Mouse (Mus musculus) CH12.LX (cell line): ENCODE measurements at regions not wholly inside any gene's neighbourhood (a gene's known extent, or its start where the extent isn't known, plus 50 kb on each side); places are given as distances from the start of the nearest gene placed in this dataset.
A peak's percentile ranks its signal among the peaks of the same experiment; 100 is the strongest.

Source experiments
- DNase-seq: peaks from one replicate; pipeline ENCODE4 v3.0.0-alpha.2; 2013; ENCODE audit errors: extremely low read depth
- H3K27ac ChIP-seq: 2 replicates; pipeline ENCODE4 v1.5.1; 2012; ENCODE audit warnings: low read depth, mild to moderate bottlenecking, control low read depth, moderate library complexity; ENCODE audit not compliant: insufficient read depth
- H3K27me3 ChIP-seq: replicated peaks from 2 replicates; pipeline ENCODE3; 2012; ENCODE audit warnings: inconsistent platforms
- H3K36me3 ChIP-seq, 2 experiments: replicated peaks in 1 of 2; 2 replicates each; pipeline versions ENCODE3 to v1.6.1; 2012; ENCODE audit warnings: inconsistent platforms in 1 of 2, low read length in 1 of 2, mild to moderate bottlenecking in 1 of 2, mixed read lengths in 1 of 2, moderate library complexity in 1 of 2; ENCODE audit not compliant: control insufficient read depth in 1 of 2, insufficient read depth in 1 of 2
- H3K4me1 ChIP-seq, 2 experiments: 2 replicates each; pipeline ENCODE4 v1.6.1; 2012; ENCODE audit warnings: inconsistent platforms in 1 of 2, moderate library complexity in 1 of 2; ENCODE audit not compliant: insufficient read depth in 2 of 2, control insufficient read depth in 1 of 2
- H3K4me2 ChIP-seq: 2 replicates; pipeline ENCODE4 v1.6.1; 2012; ENCODE audit warnings: low read depth, mild to moderate bottlenecking, control low read depth; ENCODE audit not compliant: poor library complexity, insufficient read depth, severe bottlenecking
- H3K4me3 ChIP-seq, 3 experiments: fragments of 150-350 bp in 1 of 3; sonication (generic) in 1 of 3; replicated peaks in 1 of 3; 2 replicates each; pipeline versions ENCODE3 to v1.5.1; 2011 to 2012; ENCODE audit warnings: low read depth in 2 of 3, low read length in 2 of 3, mild to moderate bottlenecking in 2 of 3, moderate library complexity in 2 of 3, control low read depth in 1 of 3, improper control_type of control experiment in 1 of 3, inconsistent platforms in 1 of 3, mixed read lengths in 1 of 3; ENCODE audit not compliant: poor library complexity in 1 of 3
- H3K79me2 ChIP-seq: replicated peaks from 2 replicates; pipeline ENCODE4 v1.6.1; 2012; ENCODE audit warnings: mild to moderate bottlenecking, moderate library complexity; ENCODE audit not compliant: control insufficient read depth, poor library complexity, insufficient read depth, severe bottlenecking; ENCODE audit errors: extremely low read depth
- H3K9ac ChIP-seq: 2 replicates; pipeline ENCODE4 v1.6.1; 2012; ENCODE audit warnings: low read depth, mild to moderate bottlenecking, control low read depth, moderate library complexity; ENCODE audit not compliant: insufficient read depth
- H3K9me3 ChIP-seq: replicated peaks from 2 replicates; pipeline ENCODE3; 2012; ENCODE audit warnings: low read length, inconsistent platforms, mixed read lengths
- BHLHE40 ChIP-seq: IDR thresholded peaks from 2 replicates; pipeline ENCODE4 v1.6.1; 2011; ENCODE audit warnings: mild to moderate bottlenecking, low read depth, low read length, improper control_type of control experiment
- CTCF ChIP-seq, 2 experiments: IDR thresholded peaks in 1 of 2; conservative IDR thresholded peaks in 1 of 2; 2 replicates each; pipeline ENCODE4 v1.5.1; 2011 to 2012; ENCODE audit warnings: low read depth in 2 of 2, low read length in 2 of 2, improper control_type of control experiment in 1 of 2, inconsistent platforms in 1 of 2, mild to moderate bottlenecking in 1 of 2, moderate library complexity in 1 of 2
- IRF4 ChIP-seq: IDR thresholded peaks from 2 replicates; pipeline ENCODE4 v1.6.1; 2014; ENCODE audit warnings: low read depth, mild to moderate bottlenecking, inconsistent platforms, low read length, improper control_type of control experiment
- KAT2A ChIP-seq: IDR thresholded peaks from 2 replicates; pipeline ENCODE4 v1.6.1; 2012; ENCODE audit warnings: low read length, improper control_type of control experiment, inconsistent platforms; ENCODE audit not compliant: insufficient replicate concordance
- MAZ ChIP-seq: IDR thresholded peaks from 2 replicates; pipeline ENCODE4 v1.6.1; 2012; ENCODE audit warnings: low read depth, mild to moderate bottlenecking, inconsistent platforms, low read length, improper control_type of control experiment, moderate library complexity
- MYC ChIP-seq: IDR thresholded peaks from 2 replicates; pipeline ENCODE4 v1.6.1; 2011; ENCODE audit warnings: low read depth, mild to moderate bottlenecking, improper control_type of control experiment, low read length
- PAX5 ChIP-seq: IDR thresholded peaks from 2 replicates; pipeline ENCODE4 v1.6.1; 2012; ENCODE audit warnings: low read length, inconsistent platforms, mixed read lengths
- POLR2AphosphoS2 ChIP-seq: IDR thresholded peaks from 2 replicates; pipeline ENCODE4 v1.6.1; 2011; ENCODE audit warnings: low read depth, low read length, improper control_type of control experiment
- RCOR1 ChIP-seq: conservative IDR thresholded peaks from 2 replicates; pipeline ENCODE4 v1.6.1; 2012; ENCODE audit warnings: low read depth, mild to moderate bottlenecking, inconsistent platforms, low read length, improper control_type of control experiment
- TCF12 ChIP-seq: IDR thresholded peaks from 2 replicates; pipeline ENCODE4 v1.6.1; 2014; ENCODE audit warnings: low read depth, mild to moderate bottlenecking, inconsistent platforms, low read length, improper control_type of control experiment
- USF2 ChIP-seq: conservative IDR thresholded peaks from 2 replicates; pipeline ENCODE4 v1.6.1; 2011; ENCODE audit warnings: low read depth, low read length, improper control_type of control experiment
- ZKSCAN1 ChIP-seq: IDR thresholded peaks from 2 replicates; pipeline ENCODE4 v1.6.1; 2012; ENCODE audit warnings: low read depth, inconsistent platforms, low read length, improper control_type of control experiment, borderline replicate concordance
- dilution Hi-C: fragments of 300-500 bp; cut with MboI; formaldehyde crosslinking; loops from 2 replicates; pipeline ENCODE4 v1.14.3; 2020; ENCODE audit warnings: low sequenced_read_pairs; ENCODE audit not compliant: extremely low pct_unique_long_range_greater_than_20kb, extremely low pct_ligation_motif_present
- in situ Hi-C: fragments of 300-500 bp; cut with MboI; formaldehyde crosslinking; loops from 3 replicates; pipeline ENCODE4 v1.14.3; 2019; ENCODE audit warnings: low sequenced_read_pairs, low pct_ligation_motif_present, low pct_unique_long_range_greater_than_20kb, mixed read lengths

DNA sequence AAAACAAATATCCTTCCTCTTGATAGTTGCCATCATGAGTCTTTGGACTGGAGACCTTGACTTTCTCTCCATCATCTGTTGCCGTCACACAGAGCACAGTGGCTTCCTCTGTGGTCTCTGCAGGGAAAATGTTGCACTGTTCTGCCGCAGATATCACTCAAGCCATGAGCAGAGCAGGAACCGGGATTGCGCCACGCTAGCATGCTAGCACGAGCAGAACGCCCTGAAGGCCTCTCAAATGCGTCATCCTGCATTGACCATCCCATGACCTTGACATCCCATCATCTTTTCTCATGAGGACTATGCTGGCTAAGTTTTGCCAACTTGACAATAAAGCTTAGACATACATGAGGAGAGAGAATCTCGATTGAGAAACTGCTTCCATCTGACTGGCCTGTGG lies 134.6 kb upstream of the Thbs1 start:
- Histone ChIP-seq H3K79me2 (no peaks in the 10 kb centered on the region), H3K27ac (no peak overlapping the region), H3K36me3 (no peaks in the 10 kb centered on the region), H3K4me2 (peak overlapping the region; percentile 85), H3K4me3 (no peak overlapping the region), H3K9me3 (no peaks in the 10 kb centered on the region), H3K4me1 (peaks cover 0 to 2% of the 10 kb centered on the region in 2 experiments; a peak in 1 of 4 replicates), H3K9ac (no peak overlapping the region), H3K27me3 (no peaks in the 10 kb centered on the region)
- in situ Hi-C loops: no loop called here
- dilution Hi-C loops: no loop called here
- no peak for DNase-seq
- TF ChIP-seq ZKSCAN1 (no peak), BHLHE40 (peak; percentile 18; the same call in 1 of the 2 replicates)

DNA sequence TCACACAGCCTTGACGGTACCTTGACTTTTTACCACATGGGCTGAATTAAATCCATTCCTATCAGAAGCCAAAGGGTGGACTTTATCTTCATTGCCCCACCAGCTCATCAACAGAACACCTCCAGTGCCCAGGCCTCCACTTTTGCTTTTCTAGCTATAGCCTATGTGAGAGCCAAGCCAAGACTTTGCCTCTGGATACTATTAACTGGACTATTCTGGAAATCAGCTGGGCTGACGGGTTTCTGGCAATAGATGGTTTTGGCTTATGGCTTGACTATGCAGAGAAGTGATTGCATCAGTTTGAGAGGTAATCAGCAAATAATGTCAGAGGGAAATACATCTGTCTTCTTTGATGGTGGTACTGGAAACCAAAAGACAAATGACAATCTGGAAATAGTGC lies 130.8 kb upstream of the Thbs1 start:
- TF ChIP-seq KAT2A: no peak
- no peak for TF ChIP-seq POLR2AphosphoS2
- no peak for TF ChIP-seq MAZ
- TF ChIP-seq IRF4: no peak
- no peaks in the 10 kb centered on the region for H3K79me2 ChIP-seq
- dilution Hi-C loops: no loop called here
- H3K27me3 ChIP-seq: no peaks in the 10 kb centered on the region
- H3K36me3 ChIP-seq: no peaks in the 10 kb centered on the region
- H3K9ac ChIP-seq: no peak overlapping the region
- DNase-seq: no peak
- peaks cover 0 to 2% of the 10 kb centered on the region in 2 experiments; a peak in 1 of 4 replicates for H3K4me1 ChIP-seq
- no peak overlapping the region for H3K27ac ChIP-seq
- no peak overlapping the region for H3K4me3 ChIP-seq
- no peaks in the 10 kb centered on the region for H3K9me3 ChIP-seq
- H3K4me2 ChIP-seq: 0 out of 2 replicates have a peak overlapping the region, but pooled peaks have one; percentile 19
- in situ Hi-C loops: no loop called here

DNA sequence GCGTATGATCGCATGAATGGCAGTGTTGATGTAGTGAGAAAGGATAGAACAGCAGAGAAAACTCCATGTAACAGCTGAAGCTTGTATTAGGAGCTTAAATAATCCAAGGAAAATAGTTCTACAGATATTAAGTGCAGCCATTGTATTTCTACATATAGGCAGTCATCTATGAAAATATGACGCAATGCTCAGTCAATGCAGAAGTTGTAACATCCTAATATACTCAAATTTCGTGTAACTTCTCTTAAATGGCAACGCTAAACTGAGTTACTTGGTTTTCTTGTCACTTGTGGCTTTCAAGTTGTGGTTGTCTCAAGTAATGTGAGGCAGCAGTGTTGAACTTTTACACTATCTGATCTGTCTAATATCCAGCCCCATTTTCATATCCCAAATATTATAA lies 127.1 kb upstream of the Thbs1 start:
- Histone ChIP-seq H3K27ac (no peak overlapping the region), H3K9me3 (no peaks in the 10 kb centered on the region), H3K4me2 (no peak overlapping the region), H3K79me2 (no peaks in the 10 kb centered on the region), H3K4me1 (no peaks in the 10 kb centered on the region), H3K9ac (no peak overlapping the region), H3K36me3 (no peaks in the 10 kb centered on the region), H3K4me3 (no peak overlapping the region), H3K27me3 (no peaks in the 10 kb centered on the region)
- in situ Hi-C loops (no loop called here), dilution Hi-C loops (no loop called here)
- DNase-seq: no peak
- TF ChIP-seq CTCF (conservative IDR thresholded peaks at IDR 0.05 in 1 of 2, IDR thresholded peaks at IDR 0.05 in 1 of 2; ENCODE audit: low read depth in 2 of 2, low read length in 2 of 2): no peak
- TF ChIP-seq TCF12: no peak
- no peak for TF ChIP-seq PAX5
- no peak for TF ChIP-seq MYC
- TF ChIP-seq RCOR1: no peak
- TF ChIP-seq USF2: no peak
